Mouse (Mus musculus) testis, adult 2 months (tissue): Measurements from ENCODE around the gene Cys1. TPM values are rescaled to one million over a fixed set of nuclear protein-coding genes. Genes with fewer than 3 reads are reported as not detected.
A peak's percentile ranks its signal among the peaks of the same experiment; 100 is the strongest.

Source experiments
- H3K27ac ChIP-seq: fragments of 200-500 bp; 2 replicates; pipeline ENCODE4 v1.5.1; 2012; ENCODE audit warnings: low read depth, low read length; ENCODE audit not compliant: control insufficient read depth, insufficient read depth
- H3K27me3 ChIP-seq: fragments of 200-500 bp; 2 replicates; pipeline ENCODE4 v1.6.1; 2012; ENCODE audit warnings: mild to moderate bottlenecking, low read length, moderate library complexity; ENCODE audit not compliant: control insufficient read depth, insufficient read depth
- H3K36me3 ChIP-seq: fragments of 200-500 bp; 2 replicates; pipeline ENCODE4 v1.6.1; 2012; ENCODE audit warnings: mild to moderate bottlenecking, low read length; ENCODE audit not compliant: control insufficient read depth, insufficient read depth
- H3K4me1 ChIP-seq: fragments of 200-500 bp; 2 replicates; pipeline ENCODE4 v1.6.1; 2012; ENCODE audit warnings: low read length; ENCODE audit not compliant: control insufficient read depth, insufficient read depth
- H3K4me3 ChIP-seq: fragments of 200-500 bp; 2 replicates; pipeline ENCODE4 v1.5.1; 2012; ENCODE audit warnings: low read depth, mild to moderate bottlenecking, low read length, moderate library complexity, mixed read lengths; ENCODE audit not compliant: control insufficient read depth
- CTCF ChIP-seq: fragments of 200-500 bp; IDR thresholded peaks from 2 replicates; pipeline ENCODE4 v1.5.1; 2012; ENCODE audit warnings: low read depth, mild to moderate bottlenecking, inconsistent platforms, low read length, moderate library complexity; ENCODE audit not compliant: control insufficient read depth, insufficient read depth, insufficient replicate concordance
- POLR2A ChIP-seq: fragments of 200-500 bp; IDR thresholded peaks from 2 replicates; pipeline ENCODE4 v1.6.1; 2012; ENCODE audit warnings: low read depth, mild to moderate bottlenecking, inconsistent platforms, low read length, moderate library complexity; ENCODE audit not compliant: control insufficient read depth
- polyA plus RNA-seq: library from polyadenylated mRNA; depleted of rRNA; stranded (reverse); fragments of >200 nt; gene quantifications from 2 replicates; pipeline ENCODE4 v1.2.3, GENCODE M21; 2012

The Cys1 gene
- polyA plus RNA-seq, 1 experiment: 1.7 TPM

GRCm38 (mm10) chr12:24712396-24712795 is 30.8 kb upstream of the Cys1 start:
- H3K36me3 ChIP-seq: no peaks in the 10 kb centered on the region; the same call in 1 of the 2 replicates
- H3K27ac ChIP-seq: no peak overlapping the region
- TF ChIP-seq POLR2A (no peak), CTCF (no peak)
- H3K4me3 ChIP-seq: no peak overlapping the region
- peaks cover 6% of the 10 kb centered on the region for H3K4me1 ChIP-seq
- no peaks in the 10 kb centered on the region for H3K27me3 ChIP-seq

GRCm38 (mm10) chr12:24710672-24711071 is 29.1 kb upstream of the Cys1 start:
- Histone ChIP-seq H3K27ac (no peak overlapping the region), H3K4me1 (peaks cover 15% of the 10 kb centered on the region), H3K4me3 (no peak overlapping the region), H3K36me3 (no peaks in the 10 kb centered on the region; the same call in 1 of the 2 replicates), H3K27me3 (no peaks in the 10 kb centered on the region)
- TF ChIP-seq CTCF: peak; percentile 53; the same call in 1 of the 2 replicates
- TF ChIP-seq POLR2A: no peak

GRCm38 (mm10) chr12:24709831-24710508 is 28.4 kb upstream of the Cys1 start:
- TF ChIP-seq POLR2A (no peak), CTCF (no peak)
- H3K36me3 ChIP-seq: no peaks in the 10 kb centered on the region; the same call in 1 of the 2 replicates
- no peaks in the 10 kb centered on the region for H3K27me3 ChIP-seq
- H3K27ac ChIP-seq: no peak overlapping the region
- H3K4me1 ChIP-seq: peaks cover 15% of the 10 kb centered on the region
- no peak overlapping the region for H3K4me3 ChIP-seq

- H3K36me3 ChIP-seq: no peaks in the 10 kb centered on the region; the same call in 1 of the 2 replicates
- peaks cover 15% of the 10 kb centered on the region for H3K4me1 ChIP-seq
- no peak overlapping the region for H3K27ac ChIP-seq
- no peak overlapping the region for H3K4me3 ChIP-seq
- no peaks in the 10 kb centered on the region for H3K27me3 ChIP-seq
- TF ChIP-seq POLR2A: no peak
- no peak for TF ChIP-seq CTCF
Measured at GRCm38 (mm10) chr12:24709409-24709808, 27.8 kb upstream of the Cys1 start.

- TF ChIP-seq POLR2A (no peak), CTCF (no peak)
- H3K36me3 ChIP-seq: no peaks in the 10 kb centered on the region; the same call in 1 of the 2 replicates
- peaks cover 15% of the 10 kb centered on the region for H3K4me1 ChIP-seq
- H3K27me3 ChIP-seq: no peaks in the 10 kb centered on the region
- peak overlapping the region; percentile 91 for H3K4me3 ChIP-seq
- H3K27ac ChIP-seq: no peak overlapping the region; the same call in 1 of the 2 replicates
Measured at GRCm38 (mm10) chr12:24708824-24709218, 27.2 kb upstream of the Cys1 start.

- H3K27ac ChIP-seq: peak within 1 kb of the TSS; percentile 87
- H3K4me3 ChIP-seq: peak within 1 kb of the TSS; percentile 91
- peaks cover 15% of the 10 kb centered on the region for H3K4me1 ChIP-seq
- TF ChIP-seq POLR2A (peak; percentile 60; the same call in 1 of the 2 replicates), CTCF (peak; percentile 65)
- no peaks in the 10 kb centered on the region; the same call in 1 of the 2 replicates for H3K36me3 ChIP-seq
- H3K27me3 ChIP-seq: no peaks in the 10 kb centered on the region
Measured at GRCm38 (mm10) chr12:24707954-24708823, 26.6 kb upstream of the Cys1 start, which contains the start of gene Rrm2. Gene Rrm2 (plus strand): TSS chr12:24708241.

GRCm38 (mm10) chr12:24707480-24707802 is 25.8 kb upstream of the Cys1 start:
- Histone ChIP-seq H3K4me1 (peaks cover 15% of the 10 kb centered on the region), H3K4me3 (peak overlapping the region; percentile 91), H3K27me3 (no peaks in the 10 kb centered on the region), H3K27ac (peak overlapping the region; percentile 87), H3K36me3 (no peaks in the 10 kb centered on the region; the same call in 1 of the 2 replicates)
- TF ChIP-seq POLR2A (no peak), CTCF (no peak)
